Mouse (Mus musculus) neural tube, embryonic 11.5 days (tissue): Measurements from ENCODE around the gene Cgref1. TPM values are rescaled to one million over a fixed set of nuclear protein-coding genes. Genes with fewer than 3 reads are reported as not detected.
A peak's percentile ranks its signal among the peaks of the same experiment; 100 is the strongest.

ENCODE experiments used
- ATAC-seq: fragments of 200-750 bp; cut with Nextera tagmentation; 2 replicates; pipeline ENCODE4 v1.8.0; 2017; ENCODE audit warnings: moderate number of reproducible peaks, mild to moderate bottlenecking, moderate TSS enrichment, moderate library complexity; ENCODE audit not compliant: insufficient read depth, low FRiP score, low TSS enrichment
- DNase-seq: peaks from one replicate; pipeline ENCODE4 v3.0.0-alpha.2; 2015; ENCODE audit warnings: low spot score
- H3K27ac ChIP-seq: fragments of 300-500 bp; sonication (generic); 2 replicates; pipeline ENCODE4 v1.5.1; 2014; ENCODE audit warnings: low read depth, mild to moderate bottlenecking, low read length
- H3K27me3 ChIP-seq: fragments of 300-500 bp; sonication (generic); 2 replicates; pipeline ENCODE4 v1.6.1; 2014; ENCODE audit warnings: mild to moderate bottlenecking, low read length, mixed read lengths; ENCODE audit not compliant: control insufficient read depth, insufficient read depth
- H3K36me3 ChIP-seq: fragments of 300-500 bp; sonication (generic); 2 replicates; pipeline ENCODE4 v1.6.1; 2014; ENCODE audit warnings: mild to moderate bottlenecking, low read length, moderate library complexity, mixed read lengths; ENCODE audit not compliant: control insufficient read depth, insufficient read depth
- H3K4me1 ChIP-seq: fragments of 300-500 bp; sonication (generic); 2 replicates; pipeline ENCODE4 v1.6.1; 2014; ENCODE audit warnings: low read length, mixed read lengths; ENCODE audit not compliant: control insufficient read depth, insufficient read depth
- H3K4me2 ChIP-seq: fragments of 300-500 bp; sonication (generic); 2 replicates; pipeline ENCODE4 v1.6.1; 2014; ENCODE audit warnings: low read depth, mild to moderate bottlenecking, moderate library complexity
- H3K4me3 ChIP-seq: fragments of 300-500 bp; sonication (generic); 2 replicates; pipeline ENCODE4 v1.5.1; 2014; ENCODE audit warnings: low read depth, low read length
- H3K9ac ChIP-seq: fragments of 300-500 bp; sonication (generic); 2 replicates; pipeline ENCODE4 v1.6.1; 2014; ENCODE audit warnings: mild to moderate bottlenecking, low read length
- H3K9me3 ChIP-seq: fragments of 300-500 bp; sonication (generic); 2 replicates; pipeline ENCODE4 v1.6.1; 2016; ENCODE audit warnings: low read length; ENCODE audit not compliant: control insufficient read depth
- WGBS: fragments of 180-500 bp; shearing (Covaris S2); extraction: QIAGEN DNeasy Blood & Tissue Kit; methylation state at CpG from one replicate; pipeline ENCODE4 v1.1.7; 2014; 5-methylcytosine and 5-hydroxymethylcytosine counted together
- polyA plus RNA-seq: library from polyadenylated mRNA; unstranded; fragments of >200 nt; fragmentation: Nextera tagmentation; extraction: Ambion mirVana; gene quantifications from 2 replicates; pipeline ENCODE4 v1.2.1, GENCODE M21; 2014

Gene Cgref1
- polyA plus RNA-seq, 1 experiment from 2014 or later, result 9.1 TPM

DNA sequence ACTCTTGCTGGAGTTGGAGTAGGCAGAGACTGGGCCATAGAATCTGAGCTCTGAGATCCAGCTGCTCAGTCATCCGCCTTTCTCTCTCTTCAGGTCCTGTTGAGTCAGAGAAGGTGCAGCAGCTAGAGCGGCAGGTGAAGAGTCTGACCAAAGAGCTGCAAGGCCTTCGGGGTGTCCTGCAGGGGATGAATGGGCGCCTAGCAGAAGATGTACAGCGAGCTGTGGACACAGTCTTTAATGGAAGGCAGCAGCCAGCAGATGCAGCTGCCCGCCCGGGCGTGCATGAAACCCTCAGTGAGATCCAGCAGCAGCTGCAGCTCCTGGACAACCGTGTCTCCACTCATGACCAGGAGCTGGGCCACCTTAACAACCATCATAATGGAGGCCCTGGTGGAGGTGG is 28.6 kb downstream of the Cgref1 start:
- H3K36me3 ChIP-seq, result peaks cover 4% of the 10 kb centered on the region; the same call in 1 of the 2 replicates
- H3K27ac ChIP-seq, result no peak overlapping the region

DNA sequence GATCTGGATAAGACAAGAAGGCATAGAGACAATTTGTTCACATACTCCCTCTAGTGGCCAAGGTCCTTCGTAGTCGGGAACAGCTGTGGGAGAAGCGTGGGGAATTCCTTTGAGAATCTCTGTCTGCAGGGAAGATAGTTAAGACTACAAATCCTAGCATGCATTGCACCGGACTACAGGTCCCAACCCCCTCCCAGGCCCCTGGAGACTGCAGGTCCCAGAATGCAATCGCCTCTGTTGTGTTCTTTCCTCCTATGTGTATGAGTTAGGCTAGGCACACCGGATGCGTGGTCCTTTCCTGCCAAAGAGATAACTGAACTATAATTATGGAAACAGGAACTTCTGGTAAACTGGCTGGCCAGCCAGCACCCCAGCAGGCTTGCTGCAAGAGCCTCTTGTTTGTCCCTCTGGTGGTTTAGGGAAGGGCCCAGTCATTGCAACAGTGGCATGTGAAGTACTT is 29.4 kb downstream of the Cgref1 start:
- ATAC-seq (peak; percentile 85), DNase-seq (peak; percentile 86)
- Histone ChIP-seq H3K4me1 (peaks cover 15% of the 10 kb centered on the region), H3K4me2 (peak overlapping the region; percentile 23), H3K9ac (no peak overlapping the region), H3K9me3 (no peaks in the 10 kb centered on the region), H3K36me3 (peaks cover 4% of the 10 kb centered on the region; the same call in 1 of the 2 replicates), H3K27ac (no peak overlapping the region), H3K4me3 (0 out of 2 replicates have a peak overlapping the region, but pooled peaks have one; percentile 33), H3K27me3 (no peaks in the 10 kb centered on the region)
- WGBS, result 8% methylated on average over 7 of the region's 7 CpGs

More for the DNA sequence above, 28.6 kb downstream of the Cgref1 start:
- Histone ChIP-seq H3K9me3 (no peaks in the 10 kb centered on the region), H3K4me1 (peaks cover 18% of the 10 kb centered on the region), H3K9ac (no peak overlapping the region), H3K4me2 (no peak overlapping the region), H3K4me3 (no peak overlapping the region), H3K27me3 (no peaks in the 10 kb centered on the region)
- ATAC-seq, result no peak
- WGBS, result 93% methylated on average over 9 of the region's 9 CpGs
- DNase-seq, result no peak

DNA sequence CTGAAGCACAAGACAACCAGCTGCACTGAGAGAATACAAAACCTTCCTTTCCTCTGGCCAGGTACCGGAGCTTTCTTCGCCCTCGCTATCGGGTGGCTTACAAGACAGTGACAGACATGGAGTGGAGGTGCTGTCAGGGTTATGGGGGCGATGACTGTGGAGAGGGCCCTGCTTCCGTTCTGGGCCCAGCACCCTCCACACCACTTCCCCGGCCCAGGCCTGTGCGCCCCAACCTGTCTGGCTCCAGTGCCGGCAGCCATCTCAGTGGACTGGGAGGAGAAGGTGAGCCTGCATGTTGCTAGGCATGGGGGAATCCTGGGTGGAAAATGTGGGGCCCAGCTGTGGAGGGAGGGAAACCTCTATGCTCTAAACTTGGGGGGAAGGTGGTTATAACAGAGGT is 29.9 kb downstream of the Cgref1 start:
- H3K9ac ChIP-seq, result 0 out of 2 replicates have a peak overlapping the region, but pooled peaks have one; percentile 30
- DNase-seq (no peak), ATAC-seq (peak; percentile 54)
- H3K27ac ChIP-seq, result no peak overlapping the region; the same call in 1 of the 2 replicates
- peaks cover 4% of the 10 kb centered on the region; the same call in 1 of the 2 replicates for H3K36me3 ChIP-seq
- no peaks in the 10 kb centered on the region for H3K27me3 ChIP-seq
- H3K9me3 ChIP-seq, result no peaks in the 10 kb centered on the region
- WGBS, result 73% methylated on average over 9 of the region's 9 CpGs
- peak overlapping the region; percentile 52 for H3K4me2 ChIP-seq
- peak overlapping the region; percentile 33; the same call in 1 of the 2 replicates for H3K4me3 ChIP-seq
- peaks cover 15% of the 10 kb centered on the region for H3K4me1 ChIP-seq

DNA sequence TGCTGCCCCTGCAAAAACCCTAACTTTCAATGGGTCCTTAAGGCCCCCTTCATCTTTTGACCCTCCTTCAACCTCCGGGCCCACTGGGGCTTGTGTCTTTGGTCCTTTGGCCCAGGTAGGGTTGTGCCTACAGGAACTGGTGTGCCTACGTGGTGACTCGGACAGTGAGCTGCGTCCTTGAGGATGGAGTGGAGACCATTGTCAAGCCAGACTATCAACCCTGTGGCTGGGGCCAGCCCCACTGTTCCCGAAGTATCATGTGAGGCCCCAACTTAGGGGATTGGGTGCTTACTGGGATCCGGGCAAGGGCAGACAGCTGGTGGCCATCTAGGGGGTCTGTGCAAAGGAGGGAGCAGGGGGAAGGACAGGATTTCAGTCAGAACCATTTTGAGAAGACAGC is 30.5 kb downstream of the Cgref1 start:
- no peaks in the 10 kb centered on the region for H3K9me3 ChIP-seq
- peaks cover 15% of the 10 kb centered on the region for H3K4me1 ChIP-seq
- peaks cover 4% of the 10 kb centered on the region; the same call in 1 of the 2 replicates for H3K36me3 ChIP-seq
- no peaks in the 10 kb centered on the region for H3K27me3 ChIP-seq
- H3K4me2 ChIP-seq, result peak overlapping the region; percentile 52
- no peak overlapping the region for H3K9ac ChIP-seq
- ATAC-seq (no peak), DNase-seq (no peak)
- no peak overlapping the region; the same call in 1 of the 2 replicates for H3K27ac ChIP-seq
- 71% methylated on average over 6 of the region's 6 CpGs for WGBS
- peak overlapping the region; percentile 33 for H3K4me3 ChIP-seq

DNA sequence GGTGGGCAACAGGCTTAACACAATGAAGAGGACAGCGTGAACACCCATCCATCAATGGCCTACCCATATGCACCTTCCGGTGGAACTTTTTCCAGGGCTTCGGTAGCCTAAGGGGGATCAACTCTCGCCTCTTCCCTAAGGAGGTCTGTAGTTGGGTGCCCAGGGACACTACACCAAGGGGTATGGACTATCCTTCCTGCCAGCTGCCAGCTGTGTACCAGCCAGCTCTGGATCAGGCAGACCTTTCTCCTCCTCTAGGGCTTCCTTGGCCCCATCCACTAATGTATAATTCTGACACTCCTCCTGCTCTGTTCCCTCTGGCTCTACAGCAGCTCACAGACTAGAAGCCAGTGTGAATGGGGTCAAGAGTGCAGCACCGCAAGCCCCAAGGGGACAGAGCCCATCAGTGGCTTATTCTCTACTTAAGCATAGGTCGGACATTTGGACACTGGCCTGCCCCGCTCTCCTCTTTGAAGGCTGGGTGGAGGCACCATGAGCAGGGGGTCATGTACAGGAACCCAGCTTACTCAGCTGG is 31.2 kb downstream of the Cgref1 start:
- H3K27ac ChIP-seq, result peak overlapping the region; percentile 87
- peak; percentile 22 for DNase-seq
- H3K4me2 ChIP-seq, result peak overlapping the region; percentile 52
- H3K36me3 ChIP-seq, result peaks cover 4% of the 10 kb centered on the region; the same call in 1 of the 2 replicates
- H3K9ac ChIP-seq, result peak overlapping the region; percentile 35
- H3K4me1 ChIP-seq, result peaks cover 15% of the 10 kb centered on the region
- H3K4me3 ChIP-seq, result peak overlapping the region; percentile 33
- WGBS, result 77% methylated on average over 7 of the region's 7 CpGs
- no peaks in the 10 kb centered on the region for H3K9me3 ChIP-seq
- no peaks in the 10 kb centered on the region for H3K27me3 ChIP-seq
- ATAC-seq, result no peak

DNA sequence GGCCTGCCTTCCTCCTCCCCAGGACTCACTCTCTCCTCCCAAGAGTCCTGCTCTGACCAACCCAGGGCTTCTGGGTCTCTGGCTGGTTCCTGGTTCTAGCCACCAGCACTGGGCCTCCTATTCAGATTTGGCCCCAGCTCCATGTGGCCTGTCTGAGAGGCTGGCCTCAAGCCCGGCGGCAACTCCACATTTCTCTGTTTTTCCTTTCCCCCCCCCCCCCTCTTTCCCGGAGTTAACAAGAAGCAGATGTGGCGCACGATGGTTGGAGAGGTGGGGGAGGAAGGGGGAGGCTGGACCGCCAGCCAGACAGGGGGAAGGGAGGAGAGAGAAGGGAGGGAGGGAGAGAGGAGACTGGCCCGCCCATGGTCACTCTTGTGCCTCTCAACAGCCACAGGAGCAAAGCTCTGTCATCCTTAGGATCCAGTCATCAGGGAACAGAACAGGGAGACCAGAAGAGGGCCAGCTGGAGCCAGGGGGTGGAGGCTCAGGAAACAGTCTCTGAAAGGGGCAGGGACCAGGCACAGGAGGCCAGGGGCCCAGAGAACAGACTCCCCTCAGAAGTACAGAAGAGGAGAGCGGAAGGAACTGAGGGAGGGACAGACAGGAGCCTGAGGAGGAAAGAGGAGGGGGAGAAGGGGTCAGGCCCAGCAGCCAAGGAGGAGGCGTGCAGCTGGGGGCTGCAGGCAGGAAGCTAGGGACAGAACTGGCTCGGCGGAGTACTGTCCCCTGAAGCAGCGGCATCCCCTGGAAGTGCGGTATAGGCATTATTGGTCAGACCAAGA is 32.1 kb downstream of the Cgref1 start, which contains the start of gene Emilin1:
TSS of gene Emilin1 (plus strand) at position 343 of the 782 bp plus-strand sequence.
- WGBS, result 15% methylated on average over 13 of the region's 13 CpGs
- Histone ChIP-seq H3K9ac (peak within 1 kb of the TSS; percentile 35), H3K9me3 (no peaks in the 10 kb centered on the region), H3K4me2 (peak within 1 kb of the TSS; percentile 52), H3K27me3 (no peaks in the 10 kb centered on the region), H3K27ac (peak within 1 kb of the TSS; percentile 87), H3K36me3 (peaks cover 4% of the 10 kb centered on the region; the same call in 1 of the 2 replicates), H3K4me3 (peak within 1 kb of the TSS; percentile 33), H3K4me1 (peaks cover 19% of the 10 kb centered on the region)
- ATAC-seq (no peak), DNase-seq (peak; percentile 77)

DNA sequence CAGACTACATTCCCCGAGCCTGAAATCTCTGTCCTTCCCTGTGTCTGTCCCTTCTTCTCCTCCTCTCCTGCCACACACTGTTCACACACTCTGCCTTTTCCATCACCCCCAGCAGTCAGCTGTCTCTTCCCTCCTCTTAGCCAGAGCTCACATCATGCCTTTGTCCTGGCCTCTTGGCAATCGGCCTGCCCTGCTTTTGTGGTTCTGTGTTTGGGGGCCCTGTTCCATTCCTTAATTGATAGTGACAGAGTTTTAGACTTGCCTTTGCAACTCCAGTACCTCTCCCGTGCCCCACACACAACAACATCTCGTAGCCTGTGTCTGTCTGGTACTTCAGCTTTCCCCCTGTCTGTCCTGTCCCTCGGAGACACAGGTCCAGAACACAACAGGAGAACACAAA is 33.2 kb downstream of the Cgref1 start:
- ATAC-seq, result no peak
- peaks cover 19% of the 10 kb centered on the region for H3K4me1 ChIP-seq
- 74% methylated on average over 5 of the region's 5 CpGs for WGBS

DNA sequence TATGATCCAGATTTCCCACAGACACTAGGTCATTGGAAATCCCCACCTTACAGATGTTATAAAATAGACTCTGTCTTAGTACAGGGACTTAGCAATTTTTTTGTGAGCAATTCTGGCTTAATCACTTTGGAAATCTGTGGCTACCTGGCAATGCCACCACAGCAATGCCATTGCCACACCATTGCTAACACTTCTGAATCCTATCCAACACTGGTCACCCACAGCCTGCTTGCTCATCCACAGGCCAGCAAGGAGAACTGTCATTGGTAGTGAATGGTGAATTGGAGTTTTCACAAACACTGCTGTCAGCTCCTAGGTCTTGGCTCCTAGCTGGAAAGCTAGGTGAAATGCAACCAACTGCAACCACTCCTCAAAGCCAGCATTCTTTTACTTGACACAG is 34.9 kb downstream of the Cgref1 start:
- no peak for DNase-seq
- Histone ChIP-seq H3K4me3 (no peak overlapping the region), H3K4me1 (peaks cover 23% of the 10 kb centered on the region), H3K27me3 (no peaks in the 10 kb centered on the region), H3K36me3 (no peaks in the 10 kb centered on the region), H3K9ac (no peak overlapping the region), H3K9me3 (no peaks in the 10 kb centered on the region), H3K4me2 (no peak overlapping the region), H3K27ac (no peak overlapping the region)
- no peak for ATAC-seq

More for the DNA sequence above, 33.2 kb downstream of the Cgref1 start:
- no peak overlapping the region for H3K4me2 ChIP-seq
- H3K27ac ChIP-seq, result peak overlapping the region; percentile 87
- no peak overlapping the region for H3K9ac ChIP-seq
- no peaks in the 10 kb centered on the region; the same call in 1 of the 2 replicates for H3K36me3 ChIP-seq
- no peak for DNase-seq
- no peaks in the 10 kb centered on the region for H3K9me3 ChIP-seq
- H3K27me3 ChIP-seq, result no peaks in the 10 kb centered on the region
- no peak overlapping the region for H3K4me3 ChIP-seq
